Mouse (Mus musculus): Measurements from ENCODE around the gene Sema4c. TPM values are rescaled to one million over a fixed set of nuclear protein-coding genes. Genes with fewer than 3 reads are reported as not detected.

The Sema4c gene
- total and polyA plus RNA-seq, 3 experiments, result 0.70 to 3.4 (median 1.5) TPM

DNA sequence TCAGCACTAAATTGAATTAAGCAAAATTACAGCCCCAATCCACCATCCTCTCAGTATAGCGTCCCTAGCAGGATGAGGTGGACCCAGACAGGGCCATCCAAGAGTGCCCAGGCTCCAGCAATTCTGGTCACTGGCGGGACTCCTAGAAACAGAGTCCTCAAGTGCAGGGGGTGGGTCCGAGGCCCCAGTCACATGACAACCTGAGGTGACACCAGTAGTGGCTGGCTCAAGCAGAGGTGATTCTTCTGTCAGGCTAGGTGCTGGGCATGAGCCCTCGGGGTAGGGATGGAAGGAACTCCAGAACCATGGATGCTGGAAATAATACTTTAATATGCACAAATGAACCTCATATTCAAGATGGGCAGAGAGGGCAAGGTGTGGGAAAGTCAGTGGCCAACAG lies 4.2 kb upstream of the Sema4c start:
- H3K9ac ChIP-seq (ENCODE audit: insufficient read depth, low read depth), result no peak overlapping the region
- no peaks in the 10 kb centered on the region for H3K36me3 ChIP-seq (replicated peaks in 1 of 2; ENCODE audit: control insufficient read depth in 1 of 2, insufficient read depth in 1 of 2, low read length in 1 of 2)
- dilution Hi-C loops (cut with MboI; ENCODE audit: extremely low pct_ligation_motif_present, extremely low pct_unique_long_range_greater_than_20kb, low sequenced_read_pairs) (no loop called here), in situ Hi-C loops (cut with MboI; ENCODE audit: low pct_ligation_motif_present, low pct_unique_long_range_greater_than_20kb, low sequenced_read_pairs) (no loop called here)
- TF ChIP-seq ELF1 (IDR thresholded peaks at IDR 0.05; ENCODE audit: low read depth, low read length), result no peak
- no peak for TF ChIP-seq ETS1 (conservative IDR thresholded peaks at IDR 0.05; ENCODE audit: low read depth, low read length)
- no peak for TF ChIP-seq TCF12 (IDR thresholded peaks at IDR 0.05; ENCODE audit: low read depth, low read length)
- TF ChIP-seq ZKSCAN1 (IDR thresholded peaks at IDR 0.05; ENCODE audit: borderline replicate concordance, low read depth, low read length), result no peak
- TF ChIP-seq NELFE (IDR thresholded peaks at IDR 0.05; ENCODE audit: low read depth, low read length), result no peak
- no peak for TF ChIP-seq PAX5 (IDR thresholded peaks at IDR 0.05; ENCODE audit: low read length)
- TF ChIP-seq MAFK (IDR thresholded peaks at IDR 0.05; ENCODE audit: insufficient replicate concordance, low read length), result no peak
- TF ChIP-seq TBP (conservative IDR thresholded peaks at IDR 0.05; ENCODE audit: low read depth, low read length), result no peak
- H3K4me3 ChIP-seq (replicated peaks in 1 of 3; ENCODE audit: low read depth in 2 of 3, low read length in 2 of 3, poor library complexity in 1 of 3), result no peak overlapping the region
- H3K9me3 ChIP-seq (replicated peaks; ENCODE audit: low read length), result no peaks in the 10 kb centered on the region
- H3K4me1 ChIP-seq (ENCODE audit: control insufficient read depth in 1 of 2, insufficient read depth in 2 of 2), result peaks cover 26 to 73% of the 10 kb centered on the region in 2 experiments
- peaks cover 32% of the 10 kb centered on the region for H3K27me3 ChIP-seq (replicated peaks)
- DNase-seq (ENCODE audit: extremely low read depth), result no peak
- H3K4me2 ChIP-seq (ENCODE audit: insufficient read depth, low read depth, poor library complexity, severe bottlenecking), result no peak overlapping the region
- H3K79me2 ChIP-seq (replicated peaks; ENCODE audit: control insufficient read depth, extremely low read depth, insufficient read depth, poor library complexity, severe bottlenecking), result no peaks in the 10 kb centered on the region
- H3K27ac ChIP-seq (ENCODE audit: insufficient read depth, low read depth), result no peak overlapping the region

DNA sequence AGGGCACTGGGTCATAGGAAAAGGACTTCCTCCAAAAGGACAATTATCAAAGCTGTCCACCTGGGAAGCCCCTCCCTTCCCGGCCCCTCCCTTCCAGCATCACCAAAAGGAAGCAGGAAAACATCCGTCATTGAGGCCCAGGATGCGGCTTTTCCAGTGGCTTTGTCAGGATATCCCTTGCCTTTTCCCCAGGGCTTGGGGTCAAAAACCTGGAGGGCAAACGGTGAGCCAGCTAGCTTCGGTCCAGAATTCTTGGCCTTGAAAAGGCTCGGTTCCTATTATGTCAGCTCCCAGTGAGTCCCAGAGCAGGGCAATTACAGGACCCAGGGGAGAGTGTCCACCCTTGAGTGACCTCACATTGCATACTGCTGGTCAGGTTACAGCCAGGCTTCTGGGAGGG lies 2.8 kb upstream of the Sema4c start:
- Histone ChIP-seq H3K27me3 (replicated peaks) (peaks cover 38% of the 10 kb centered on the region), H3K4me1 (ENCODE audit: control insufficient read depth in 1 of 2, insufficient read depth in 2 of 2) (peaks cover 16 to 69% of the 10 kb centered on the region in 2 experiments)

DNA sequence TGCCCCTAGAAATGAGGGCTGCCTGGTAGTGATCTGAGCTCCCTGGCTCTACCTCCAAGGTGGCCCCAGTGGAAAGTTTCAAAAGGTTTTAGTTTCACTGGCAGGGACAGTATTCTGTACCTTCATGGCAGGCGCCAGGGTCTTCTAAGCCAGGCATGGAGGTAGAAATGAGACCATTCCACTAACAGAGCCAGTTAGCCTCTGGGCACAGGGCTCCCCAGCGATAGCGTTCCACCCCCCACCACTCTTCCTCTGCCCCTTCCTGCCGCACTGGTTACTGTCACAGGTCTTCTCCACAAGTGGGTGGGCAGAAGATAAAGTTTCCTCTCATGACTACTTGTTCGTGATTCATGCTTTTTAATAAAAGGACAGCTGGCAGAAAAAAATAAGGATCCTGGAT lies 1.7 kb upstream of the Sema4c start:
- in situ Hi-C loops (cut with MboI; ENCODE audit: low pct_ligation_motif_present, low pct_unique_long_range_greater_than_20kb, low sequenced_read_pairs), result loop anchor here (5.0 kb wide), 1 partner anchor 72 kb away; no protein-coding TSS in a partner anchor
- H3K9me3 ChIP-seq (replicated peaks; ENCODE audit: low read length), result no peaks in the 10 kb centered on the region
- H3K9ac ChIP-seq (ENCODE audit: insufficient read depth, low read depth), result no peak overlapping the region

More for the DNA sequence above, 2.8 kb upstream of the Sema4c start:
- TF ChIP-seq MYC (IDR thresholded peaks at IDR 0.05; ENCODE audit: low read depth, low read length) (no peak), TBP (conservative IDR thresholded peaks at IDR 0.05; ENCODE audit: low read depth, low read length) (no peak), USF1 (IDR thresholded peaks at IDR 0.05; ENCODE audit: low read depth, low read length) (no peak), CTCF (conservative IDR thresholded peaks at IDR 0.05 in 1 of 2, IDR thresholded peaks at IDR 0.05 in 1 of 2; ENCODE audit: low read depth in 2 of 2, low read length in 2 of 2) (no peak), JUN (IDR thresholded peaks at IDR 0.05; ENCODE audit: insufficient read depth, low read depth, low read length) (no peak), CHD2 (IDR thresholded peaks at IDR 0.05; ENCODE audit: low read length) (no peak), MAX (IDR thresholded peaks at IDR 0.05; ENCODE audit: low read length) (no peak)
- no peak overlapping the region for H3K9ac ChIP-seq (ENCODE audit: insufficient read depth, low read depth)
- no peaks in the 10 kb centered on the region for H3K79me2 ChIP-seq (replicated peaks; ENCODE audit: control insufficient read depth, extremely low read depth, insufficient read depth, poor library complexity, severe bottlenecking)
- in situ Hi-C loops (cut with MboI; ENCODE audit: low pct_ligation_motif_present, low pct_unique_long_range_greater_than_20kb, low sequenced_read_pairs), result no loop called here
- H3K4me3 ChIP-seq (replicated peaks in 1 of 3; ENCODE audit: low read depth in 2 of 3, low read length in 2 of 3, poor library complexity in 1 of 3), result no peak overlapping the region
- H3K4me2 ChIP-seq (ENCODE audit: insufficient read depth, low read depth, poor library complexity, severe bottlenecking), result no peak overlapping the region
- no peak for DNase-seq (ENCODE audit: extremely low read depth)
- no peak overlapping the region for H3K27ac ChIP-seq (ENCODE audit: insufficient read depth, low read depth)
- dilution Hi-C loops (cut with MboI; ENCODE audit: extremely low pct_ligation_motif_present, extremely low pct_unique_long_range_greater_than_20kb, low sequenced_read_pairs), result no loop called here
- H3K36me3 ChIP-seq (replicated peaks in 1 of 2; ENCODE audit: control insufficient read depth in 1 of 2, insufficient read depth in 1 of 2, low read length in 1 of 2), result no peaks in the 10 kb centered on the region
- H3K9me3 ChIP-seq (replicated peaks; ENCODE audit: low read length), result no peaks in the 10 kb centered on the region

More for the DNA sequence above, 1.7 kb upstream of the Sema4c start:
- H3K4me3 ChIP-seq (replicated peaks in 1 of 3; ENCODE audit: low read depth in 2 of 3, low read length in 2 of 3, poor library complexity in 1 of 3), result no peak overlapping the region
- H3K79me2 ChIP-seq (replicated peaks; ENCODE audit: control insufficient read depth, extremely low read depth, insufficient read depth, poor library complexity, severe bottlenecking), result no peaks in the 10 kb centered on the region
- peaks cover 24 to 71% of the 10 kb centered on the region in 2 experiments for H3K4me1 ChIP-seq (ENCODE audit: control insufficient read depth in 1 of 2, insufficient read depth in 2 of 2)
- peaks cover 38% of the 10 kb centered on the region for H3K27me3 ChIP-seq (replicated peaks)
- dilution Hi-C loops (cut with MboI; ENCODE audit: extremely low pct_ligation_motif_present, extremely low pct_unique_long_range_greater_than_20kb, low sequenced_read_pairs), result no loop called here
- H3K4me2 ChIP-seq (ENCODE audit: insufficient read depth, low read depth, poor library complexity, severe bottlenecking), result no peak overlapping the region
- H3K36me3 ChIP-seq (replicated peaks in 1 of 2; ENCODE audit: control insufficient read depth in 1 of 2, insufficient read depth in 1 of 2, low read length in 1 of 2), result no peaks in the 10 kb centered on the region
- no peak for TF ChIP-seq E2F4 (IDR thresholded peaks at IDR 0.05; ENCODE audit: insufficient replicate concordance, low read depth, low read length)
- TF ChIP-seq ZC3H11A (IDR thresholded peaks at IDR 0.05; ENCODE audit: low read depth, low read length), result no peak
- no peak for TF ChIP-seq JUND (conservative IDR thresholded peaks at IDR 0.05; ENCODE audit: low read depth, low read length)
- TF ChIP-seq KAT2A (IDR thresholded peaks at IDR 0.05; ENCODE audit: insufficient replicate concordance, low read length), result no peak
- TF ChIP-seq MAX (IDR thresholded peaks at IDR 0.05; ENCODE audit: low read length), result no peak
- no peak for TF ChIP-seq MXI1 (IDR thresholded peaks at IDR 0.05; ENCODE audit: low read depth, low read length)
- no peak for TF ChIP-seq USF1 (IDR thresholded peaks at IDR 0.05; ENCODE audit: low read depth, low read length)
- no peak for TF ChIP-seq EP300 (IDR thresholded peaks at IDR 0.05; ENCODE audit: low read length)
- TF ChIP-seq NELFE (IDR thresholded peaks at IDR 0.05; ENCODE audit: low read depth, low read length), result no peak
- no peak for TF ChIP-seq MYC (IDR thresholded peaks at IDR 0.05; ENCODE audit: low read depth, low read length)
- DNase-seq (ENCODE audit: extremely low read depth), result no peak
- no peak overlapping the region for H3K27ac ChIP-seq (ENCODE audit: insufficient read depth, low read depth)

Measured in CH12.LX (cell line).